8 mouse cellular contexts compared by ENCODE assay signal in genomic region chr9:115311223-115311520, GRCm38 (mm10). TPM values are rescaled to one million over a fixed set of nuclear protein-coding genes. Genes with fewer than 3 reads are reported as not detected.
DNase-seq lines count a peak whose midpoint lies in the region; ATAC-seq and TF ChIP-seq lines count a peak whose summit lies in the region.

No protein-coding gene starts in this region.

- H3K27me3 ChIP-seq in CH12.LX (replicated peaks) (no peaks in the 10 kb centered on the region), G1E (ENCODE audit: insufficient read depth, low read length) (no peaks in the 10 kb centered on the region)
- no peaks in the 10 kb centered on the region for H3K27me3 ChIP-seq in forebrain, embryonic 14.5 days (replicated peaks; ENCODE audit: control insufficient read depth, insufficient read depth, low read length)
- H3K27me3 ChIP-seq in kidney, postnatal 0 days (ENCODE audit: insufficient read depth, low read length), result no peaks in the 10 kb centered on the region
- peaks cover 5% of the 10 kb centered on the region; the same call in 1 of the 2 replicates for H3K27me3 ChIP-seq in midbrain, embryonic 12.5 days

- H3K4me3 ChIP-seq in CH12.LX (replicated peaks in 1 of 3; ENCODE audit: low read depth in 2 of 3, low read length in 2 of 3, poor library complexity in 1 of 3) (peak overlapping the region; percentile 33 to 96 (median 59)), G1E (ENCODE audit: low read depth, low read length) (peak overlapping the region; percentile 93; the same call in 1 of the 2 replicates)
- H3K4me3 ChIP-seq in forebrain, embryonic 14.5 days (ENCODE audit: low read depth, low read length), result peak overlapping the region; percentile 96
- H3K4me3 ChIP-seq in kidney, postnatal 0 days (replicated peaks; ENCODE audit: low read depth, low read length), result peak overlapping the region; percentile 98
- H3K4me3 ChIP-seq in midbrain, embryonic 12.5 days, result peak overlapping the region; percentile 97

- dilution Hi-C loops in CH12.LX (cut with MboI; ENCODE audit: extremely low pct_ligation_motif_present, extremely low pct_unique_long_range_greater_than_20kb, low sequenced_read_pairs), result no loop called here

- peak overlapping the region; percentile 41 for H3K9ac ChIP-seq in CH12.LX (ENCODE audit: insufficient read depth, low read depth)
- peak overlapping the region; percentile 98 for H3K9ac ChIP-seq in forebrain, embryonic 14.5 days (ENCODE audit: low read length)
- H3K9ac ChIP-seq in kidney, postnatal 0 days (ENCODE audit: low read depth, low read length), result peak overlapping the region; percentile 65; the same call in 1 of the 2 replicates
- H3K9ac ChIP-seq in midbrain, embryonic 12.5 days (replicated peaks), result 0 out of 2 replicates have a peak overlapping the region, but pooled peaks have one; percentile 17

- in situ Hi-C loops in CH12.LX (cut with MboI; ENCODE audit: low pct_ligation_motif_present, low pct_unique_long_range_greater_than_20kb, low sequenced_read_pairs), result loop anchor here (10.0 kb wide), 1 partner anchor 174 kb away; no protein-coding TSS in a partner anchor

- no peaks in the 10 kb centered on the region for H3K36me3 ChIP-seq in CH12.LX (replicated peaks in 1 of 2; ENCODE audit: control insufficient read depth in 1 of 2, insufficient read depth in 1 of 2, low read length in 1 of 2)
- H3K36me3 ChIP-seq in G1E (replicated peaks), result peaks cover 7% of the 10 kb centered on the region
- H3K36me3 ChIP-seq in forebrain, embryonic 14.5 days (ENCODE audit: control insufficient read depth, insufficient read depth, low read length), result no peaks in the 10 kb centered on the region
- no peaks in the 10 kb centered on the region for H3K36me3 ChIP-seq in kidney, postnatal 0 days (ENCODE audit: insufficient read depth, low read length)
- no peaks in the 10 kb centered on the region for H3K36me3 ChIP-seq in midbrain, embryonic 12.5 days

- TF ChIP-seq CTCF in CH12.LX (conservative IDR thresholded peaks at IDR 0.05 in 1 of 2, IDR thresholded peaks at IDR 0.05 in 1 of 2; ENCODE audit: low read depth in 2 of 2, low read length in 2 of 2) (no peak), G1E (IDR thresholded peaks at IDR 0.05; ENCODE audit: low read depth, low read length) (no peak)
- TF ChIP-seq CTCF in kidney, postnatal 0 days (IDR thresholded peaks at IDR 0.05; ENCODE audit: low read depth), result no peak

- H3K79me2 ChIP-seq in CH12.LX (replicated peaks; ENCODE audit: control insufficient read depth, extremely low read depth, insufficient read depth, poor library complexity, severe bottlenecking), result peaks cover 35% of the 10 kb centered on the region

- no peak for TF ChIP-seq POLR2A in CH12.LX (IDR thresholded peaks at IDR 0.05; ENCODE audit: low read depth, low read length)

- peaks cover 0 to 4% of the 10 kb centered on the region in 2 experiments; a peak in 2 of 4 replicates for H3K4me1 ChIP-seq in CH12.LX (ENCODE audit: control insufficient read depth in 1 of 2, insufficient read depth in 2 of 2)
- peaks cover 22% of the 10 kb centered on the region for H3K4me1 ChIP-seq in G1E (ENCODE audit: insufficient read depth, low read depth, low read length)
- H3K4me1 ChIP-seq in forebrain, embryonic 14.5 days (ENCODE audit: control insufficient read depth, insufficient read depth, low read length), result peaks cover 22% of the 10 kb centered on the region
- H3K4me1 ChIP-seq in kidney, postnatal 0 days (replicated peaks; ENCODE audit: insufficient read depth, low read length), result 0 out of 2 replicates have a peak, but pooled peaks cover 14% of the 10 kb centered on the region
- H3K4me1 ChIP-seq in midbrain, embryonic 12.5 days, result peaks cover 17% of the 10 kb centered on the region

- no peak for ATAC-seq in G1E (ENCODE audit: extremely low read depth, insufficient number of reproducible peaks, low FRiP score, poor library complexity, severe bottlenecking)
- ATAC-seq in forebrain, embryonic 14.5 days, result no peak
- ATAC-seq in kidney, postnatal 0 days (replicated peaks; ENCODE audit: low FRiP score, low read depth), result no peak
- ATAC-seq in midbrain, embryonic 12.5 days (ENCODE audit: low FRiP score, low read depth), result no peak

- no peak for TF ChIP-seq EP300 in CH12.LX (IDR thresholded peaks at IDR 0.05; ENCODE audit: low read length)

- H3K27ac ChIP-seq in CH12.LX (ENCODE audit: insufficient read depth, low read depth), result no peak overlapping the region
- H3K27ac ChIP-seq in forebrain, embryonic 14.5 days (ENCODE audit: low read depth, low read length), result peak overlapping the region; percentile 97; the same call in 1 of the 2 replicates
- peak overlapping the region; percentile 96; the same call in 1 of the 2 replicates for H3K27ac ChIP-seq in kidney, postnatal 0 days
- H3K27ac ChIP-seq in midbrain, embryonic 12.5 days (replicated peaks), result peak overlapping the region; percentile 98

- 12% methylated on average over 5 of the region's 5 CpGs for WGBS in forebrain, embryonic 14.5 days
- 2% methylated on average over 5 of the region's 5 CpGs for WGBS in kidney, postnatal 0 days
- 10% methylated on average over 5 of the region's 5 CpGs for WGBS in midbrain, embryonic 12.5 days

- peak overlapping the region; percentile 37 for H3K4me2 ChIP-seq in CH12.LX (ENCODE audit: insufficient read depth, low read depth, poor library complexity, severe bottlenecking)
- peak overlapping the region; percentile 61 for H3K4me2 ChIP-seq in forebrain, embryonic 14.5 days (ENCODE audit: low read length)
- H3K4me2 ChIP-seq in kidney, postnatal 0 days (ENCODE audit: low read length), result peak overlapping the region; percentile 59
- H3K4me2 ChIP-seq in midbrain, embryonic 12.5 days (replicated peaks), result peak overlapping the region; percentile 52

- no peak for DNase-seq in CH12.LX (ENCODE audit: extremely low read depth)
- peak; percentile 32 for DNase-seq in G1E (ENCODE audit: low spot score)
- DNase-seq in forebrain, embryonic 14.5 days (ENCODE audit: low spot score), result no peak
- DNase-seq in kidney, postnatal 0 days (ENCODE audit: low spot score), result peak; percentile 44
- DNase-seq in frontal cortex, adult 2 months (ENCODE audit: extremely low spot score in 1 of 2, low spot score in 1 of 2), result no peak
- DNase-seq in right cerebral cortex, postnatal 25 days, result no peak
- DNase-seq in adrenal gland, adult 2 months, result no peak

- H3K9me3 ChIP-seq in CH12.LX (replicated peaks; ENCODE audit: low read length), result no peaks in the 10 kb centered on the region
- no peaks in the 10 kb centered on the region for H3K9me3 ChIP-seq in G1E (replicated peaks)
- H3K9me3 ChIP-seq in forebrain, embryonic 14.5 days (replicated peaks; ENCODE audit: control insufficient read depth, low read length), result no peaks in the 10 kb centered on the region
- no peaks in the 10 kb centered on the region for H3K9me3 ChIP-seq in kidney, postnatal 0 days (replicated peaks; ENCODE audit: low read length)
- no peaks in the 10 kb centered on the region for H3K9me3 ChIP-seq in midbrain, embryonic 12.5 days

- TF ChIP-seq RAD21 in CH12.LX (IDR thresholded peaks at IDR 0.05; ENCODE audit: low read depth, low read length), result no peak

TF ChIP-seq in CH12.LX, 34 proteins besides CTCF, POLR2A, EP300 and RAD21:
- TF ChIP-seq MXI1 (IDR thresholded peaks at IDR 0.05; ENCODE audit: low read depth, low read length) (no peak), TBP (conservative IDR thresholded peaks at IDR 0.05; ENCODE audit: low read depth, low read length) (0 out of 2 replicates have a peak, but pooled peaks have one; percentile 17)

RNA-seq across cellular contexts. Expression of gene Stt3b, which starts 1.0 kb away (rescaled TPM):
- total RNA-seq in CH12.LX (2012; rRNA removed) (103 and 114 TPM in 2 replicates), CH12.LX (2014; rRNA removed) (152 and 155 TPM in 2 replicates), G1E (2014; fragmentation: Nextera tagmentation) (95.9 and 98.2 TPM in 2 replicates), G1E (2017) (65.4 and 67.8 TPM in 2 replicates)
- polyA plus RNA-seq in CH12.LX (2012; ENCODE audit: insufficient read length, low read depth) (108 and 118 TPM in 2 replicates), G1E (2012) (26.0 and 35.0 TPM in 2 replicates)
- polyA plus RNA-seq in forebrain, embryonic 14.5 days (2014; fragmentation: Nextera tagmentation; extraction: Ambion mirVana), result 74.8 and 80.5 TPM in 2 replicates
- polyA plus RNA-seq in kidney, postnatal 0 days (2015; fragmentation: Nextera tagmentation; extraction: Ambion mirVana), result 72.0 and 75.4 TPM in 2 replicates
- polyA plus RNA-seq in midbrain, embryonic 12.5 days (2016; fragmentation: Nextera tagmentation; extraction: Ambion mirVana), result 104 and 110 TPM in 2 replicates
- 44.5 and 44.6 TPM in 2 replicates for polyA plus RNA-seq in frontal cortex, adult 2 months (2012; rRNA removed)
- total RNA-seq in adrenal gland, adult 2 months (2021), result 100 to 1,000 TPM; 106 to 136 TPM
- 91.1 and 95.7 TPM in 2 replicates for polyA plus RNA-seq in adrenal gland, adult 2 months (2012; rRNA removed)

Comparison
In these comparisons a context has a peak if more than half of its experiments do, and no peak if none do; other contexts are left out.
1. DNase-seq: peak in G1E (single experiment) and kidney, postnatal 0 days (single experiment); none in CH12.LX (single experiment), forebrain, embryonic 14.5 days (single experiment), frontal cortex, adult 2 months (0 of 2), right cerebral cortex, postnatal 25 days (single experiment) and adrenal gland, adult 2 months (single experiment).
2. H3K9ac ChIP-seq: peak in every context shown above with its lines; median percentile 98 in forebrain, embryonic 14.5 days; 65 in kidney, postnatal 0 days; 41 in CH12.LX; 17 in midbrain, embryonic 12.5 days.
3. Peak in every context shown above with its lines, with median percentiles within 50 percentile points of each other: H3K4me2 ChIP-seq and H3K4me3 ChIP-seq.